13 mouse cellular contexts compared by ENCODE assay signal in the genomic region with DNA sequence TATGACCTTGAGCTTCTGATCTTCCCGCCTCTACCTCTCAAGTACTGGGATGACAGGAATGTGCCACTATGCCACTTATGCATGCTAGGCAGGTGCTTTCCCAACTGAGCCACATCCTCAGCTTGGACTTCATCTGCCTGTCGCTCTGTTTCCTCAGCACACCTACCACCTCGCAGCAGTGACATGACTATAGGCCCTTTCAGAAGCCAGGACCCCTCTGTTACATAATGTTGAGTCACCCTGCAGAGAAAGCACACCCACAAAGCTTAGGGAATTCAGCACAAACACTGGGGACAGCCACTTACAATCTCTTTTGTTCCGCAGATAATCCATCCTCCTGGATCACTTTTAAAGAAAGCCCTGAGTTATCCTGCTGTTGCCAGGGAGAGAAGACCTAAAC. TPM values are rescaled to one million over a fixed set of nuclear protein-coding genes. Genes with fewer than 3 reads are reported as not detected.
"Had no signal": no experiment of that assay in that cellular context is flagged by ENCODE, and none has a peak within 500 bp of the region (broad histone marks: within the 10 kb centered on the region; RNA-seq: fewer than 3 reads in every experiment).

No protein-coding gene starts in this region.

- H3K4me1 ChIP-seq: limb, embryonic 12.5 days; liver, embryonic 15.5 days; neural tube, embryonic 13.5 days had no signal

- H3K4me3 ChIP-seq: limb, embryonic 12.5 days; liver, embryonic 15.5 days; neural tube, embryonic 13.5 days had no signal

- DNase-seq: kidney, adult 8-10 months; kidney, postnatal 25 days; layer of hippocampus, adult 9-11 months; lung, adult 2 months; lung, postnatal 36 days; midbrain, embryonic 14.5 days; right cerebral cortex, postnatal 25 days; thymus, adult 2 months; thymus, postnatal 25 days had no signal

- H3K27ac ChIP-seq: limb, embryonic 12.5 days; liver, embryonic 15.5 days; neural tube, embryonic 13.5 days had no signal

RNA-seq across cellular contexts. Expression of gene Slc4a11, which starts 42.8 kb away (rescaled TPM):
- total RNA-seq: megakaryocyte progenitor cell, adult 5-6 weeks had no signal
